14 mouse cellular contexts compared by ENCODE assay signal in genomic region chr2:125380086-125380485, GRCm38 (mm10).
"Had no signal": no experiment of that assay in that cellular context is flagged by ENCODE, and none has a peak within 500 bp of the region (broad histone marks: within the 10 kb centered on the region; RNA-seq: fewer than 3 reads in every experiment).

No protein-coding gene starts in this region.

- H3K4me1 ChIP-seq: liver, embryonic 15.5 days; neural tube, embryonic 15.5 days had no signal

- H3K36me3 ChIP-seq: liver, embryonic 15.5 days; neural tube, embryonic 15.5 days had no signal

- DNase-seq: kidney, adult 8-10 months; kidney, postnatal 25 days; left cerebral cortex, postnatal 4 days; lung, postnatal 36 days; midbrain, embryonic 14.5 days; right cerebral cortex, adult 18-20 months; right cerebral cortex, postnatal 25 days; thymus, postnatal 36 days had no signal

- H3K27me3 ChIP-seq: limb, embryonic 13.5 days; liver, embryonic 15.5 days; lung, embryonic 15.5 days; neural tube, embryonic 15.5 days had no signal

- H3K9ac ChIP-seq: limb, embryonic 13.5 days; liver, embryonic 15.5 days; lung, embryonic 15.5 days; neural tube, embryonic 15.5 days had no signal

- H3K4me3 ChIP-seq: limb, embryonic 13.5 days; liver, embryonic 15.5 days; lung, embryonic 15.5 days; myocyte; neural tube, embryonic 15.5 days had no signal

- H3K4me2 ChIP-seq: limb, embryonic 13.5 days; liver, embryonic 15.5 days; lung, embryonic 15.5 days; neural tube, embryonic 15.5 days had no signal

- H3K27ac ChIP-seq: limb, embryonic 13.5 days; liver, embryonic 15.5 days; lung, embryonic 15.5 days; neural tube, embryonic 15.5 days had no signal

- H3K9me3 ChIP-seq: limb, embryonic 13.5 days; liver, embryonic 15.5 days; lung, embryonic 15.5 days; neural tube, embryonic 15.5 days had no signal

- ATAC-seq: intestine, postnatal 0 days had no signal
